Comparison of ENCODE assay signal across 9 mouse cellular contexts in genomic region chr15:85257775-85258429, GRCm38 (mm10). TPM values are rescaled to one million over a fixed set of nuclear protein-coding genes. Genes with fewer than 3 reads are reported as not detected.
DNase-seq lines count a peak whose midpoint lies in the region; ATAC-seq and TF ChIP-seq lines count a peak whose summit lies in the region.
"Had no signal": no experiment of that assay in that cellular context is flagged by ENCODE, and none has a peak within 500 bp of the region (broad histone marks: within the 10 kb centered on the region; RNA-seq: fewer than 3 reads in every experiment).

No protein-coding gene starts in this region.

- peak; percentile 49; the same call in 1 of the 2 replicates for ATAC-seq in lung, embryonic 16.5 days (ENCODE audit: low read depth)

- H3K9ac ChIP-seq in lung, embryonic 16.5 days (ENCODE audit: low read length): no peak overlapping the region
- H3K9ac ChIP-seq: hindbrain, embryonic 15.5 days had no signal

- H3K4me2 ChIP-seq in lung, embryonic 16.5 days (ENCODE audit: low read depth, low read length): no peak overlapping the region
- H3K4me2 ChIP-seq: hindbrain, embryonic 15.5 days had no signal

- H3K36me3 ChIP-seq in lung, embryonic 16.5 days (ENCODE audit: control insufficient read depth, insufficient read depth, low read length): peaks cover 12% of the 10 kb centered on the region
- H3K36me3 ChIP-seq: hindbrain, embryonic 15.5 days had no signal

- TF ChIP-seq CTCF in cerebellum, adult 2 months (IDR thresholded peaks at IDR 0.05; ENCODE audit: borderline replicate concordance, insufficient read depth, low read depth, low read length): peak; percentile 28; the same call in 1 of the 2 replicates
- TF ChIP-seq CTCF in left cerebral cortex, adult 2 months (IDR thresholded peaks at IDR 0.05): peak; percentile 62

- intact Hi-C loops in left cerebral cortex, adult 2 months (cut with DNase I): loop anchor here (10.0 kb wide), 1 partner anchor 617 kb away; the partner anchor contains the start of gene Trmu
- intact Hi-C loops in heart, postnatal 36 days (cut with DNase I): loop anchor here (1.0 kb wide), 1 partner anchor 107 kb away; no protein-coding TSS in a partner anchor

- 68% methylated on average over 6 of the region's 6 CpGs for WGBS in cerebellum, adult 2 months
- WGBS in lung, embryonic 16.5 days: 75% methylated on average over 6 of the region's 6 CpGs

- H3K4me1 ChIP-seq in cerebellum, adult 2 months (ENCODE audit: control insufficient read depth, insufficient read depth, low read length): no peaks in the 10 kb centered on the region
- no peaks in the 10 kb centered on the region for H3K4me1 ChIP-seq in lung, embryonic 16.5 days (replicated peaks; ENCODE audit: control insufficient read depth, insufficient read depth, low read length)
- H3K4me1 ChIP-seq: hindbrain, embryonic 15.5 days had no signal

- TF ChIP-seq POLR2A in cerebellum, adult 2 months (IDR thresholded peaks at IDR 0.05; ENCODE audit: borderline replicate concordance, insufficient read depth, low read length): no peak

- no peak overlapping the region for H3K4me3 ChIP-seq in cerebellum, adult 2 months (replicated peaks; ENCODE audit: insufficient read depth, low read depth, low read length)
- no peak overlapping the region for H3K4me3 ChIP-seq in left cerebral cortex, adult 2 months
- H3K4me3 ChIP-seq in lung, embryonic 16.5 days (ENCODE audit: low read length): no peak overlapping the region
- H3K4me3 ChIP-seq: hindbrain, embryonic 15.5 days had no signal

- no peak for DNase-seq in cerebellum, adult 2 months
- no peak for DNase-seq in cerebellum, adult 9-11 months
- DNase-seq in left cerebral cortex, adult 2 months (ENCODE audit: extremely low spot score in 1 of 2, low spot score in 2 of 2): no peak
- DNase-seq in left cerebral cortex, adult 11 months (ENCODE audit: low spot score): no peak
- DNase-seq in brain, adult 2 months (ENCODE audit: low read depth, low spot score): peak; percentile 39
- peak; percentile 49 to 76 for DNase-seq in heart, postnatal 36 days
- peak; percentile 30 to 81 for DNase-seq in spleen, postnatal 10 days (ENCODE audit: low spot score in 2 of 2)

- H3K27me3 ChIP-seq in cerebellum, adult 2 months (ENCODE audit: control insufficient read depth, insufficient read depth, low read length): no peaks in the 10 kb centered on the region
- H3K27me3 ChIP-seq in lung, embryonic 16.5 days (ENCODE audit: control insufficient read depth, insufficient read depth, low read depth, low read length): no peaks in the 10 kb centered on the region
- H3K27me3 ChIP-seq: hindbrain, embryonic 15.5 days had no signal

- H3K27ac ChIP-seq in cerebellum, adult 2 months (ENCODE audit: insufficient read depth, low read length): no peak overlapping the region
- no peak overlapping the region for H3K27ac ChIP-seq in left cerebral cortex, adult 2 months
- H3K27ac ChIP-seq in lung, embryonic 16.5 days (ENCODE audit: low read length): no peak overlapping the region
- H3K27ac ChIP-seq: hindbrain, embryonic 15.5 days had no signal

- H3K9me3 ChIP-seq in lung, embryonic 16.5 days (ENCODE audit: control insufficient read depth, low read length): peaks cover 6% of the 10 kb centered on the region; the same call in 1 of the 2 replicates

RNA-seq across cellular contexts. Expression of gene Fbln1, which starts 52.2 kb away (rescaled TPM):
- 6.9 and 10.1 TPM in 2 replicates for polyA plus RNA-seq in cerebellum, adult 2 months (2012; rRNA removed)
- 10 to 100 TPM; 11.4 to 14.4 TPM for total RNA-seq in left cerebral cortex, adult 2 months (2021)
- total RNA-seq in heart, postnatal 36 days (2021): 10 to 100 TPM; 88.9 to 98.0 TPM
- polyA plus RNA-seq in lung, embryonic 16.5 days (2015; fragmentation: Nextera tagmentation; extraction: Ambion mirVana): 214 and 237 TPM in 2 replicates

Comparison
In these comparisons a context has a peak if more than half of its experiments do, and no peak if none do; other contexts are left out.
1. DNase-seq: peak in brain, adult 2 months (single experiment), heart, postnatal 36 days (2 of 2) and spleen, postnatal 10 days (2 of 2); none in cerebellum, adult 2 months (0 of 2), cerebellum, adult 9-11 months (single experiment), left cerebral cortex, adult 2 months (0 of 2) and left cerebral cortex, adult 11 months (single experiment).
2. RNA of gene Fbln1, which starts 52.2 kb away (total RNA-seq): 88.9 to 98.0 TPM in heart, postnatal 36 days; 11.4 to 14.4 TPM in left cerebral cortex, adult 2 months; every median in the first group is over 4 times any median in the second.